Mouse (Mus musculus) intestine, postnatal 0 days (tissue): Measurements from ENCODE around the gene Fnbp1. TPM values are rescaled to one million over a fixed set of nuclear protein-coding genes. Genes with fewer than 3 reads are reported as not detected.

Source experiments
- ATAC-seq: fragments of 200-750 bp; cut with Nextera tagmentation; 2 replicates; pipeline ENCODE4 v1.8.0; 2017; ENCODE audit warnings: mild to moderate bottlenecking, moderate TSS enrichment, moderate library complexity
- H3K27ac ChIP-seq: fragments of 300-500 bp; sonication (generic); 2 replicates; pipeline ENCODE4 v1.5.1; 2014; ENCODE audit warnings: mild to moderate bottlenecking, low read depth, low read length, moderate library complexity
- H3K27me3 ChIP-seq: fragments of 300-500 bp; sonication (generic); replicated peaks from 2 replicates; pipeline ENCODE4 v1.6.1; 2014; ENCODE audit warnings: low read length, mixed read lengths; ENCODE audit not compliant: control insufficient read depth, insufficient read depth
- H3K36me3 ChIP-seq: fragments of 300-500 bp; sonication (generic); 2 replicates; pipeline ENCODE4 v1.6.1; 2014; ENCODE audit warnings: mild to moderate bottlenecking, moderate library complexity; ENCODE audit not compliant: control insufficient read depth, insufficient read depth
- H3K4me1 ChIP-seq: fragments of 300-500 bp; sonication (generic); replicated peaks from 2 replicates; pipeline ENCODE4 v1.6.1; 2014; ENCODE audit warnings: antibody characterized with exemption, low read length, mixed read lengths; ENCODE audit not compliant: control insufficient read depth, insufficient read depth
- H3K4me2 ChIP-seq: fragments of 300-500 bp; sonication (generic); replicated peaks from 2 replicates; pipeline ENCODE4 v1.6.1; 2014; ENCODE audit warnings: low read depth, mild to moderate bottlenecking, moderate library complexity
- H3K4me3 ChIP-seq: fragments of 300-500 bp; sonication (generic); 2 replicates; pipeline ENCODE4 v1.5.1; 2014; ENCODE audit warnings: low read depth, low read length
- H3K9ac ChIP-seq: fragments of 300-500 bp; sonication (generic); 2 replicates; pipeline ENCODE4 v1.6.1; 2014; ENCODE audit warnings: mild to moderate bottlenecking, low read depth, low read length
- H3K9me3 ChIP-seq: fragments of 300-500 bp; sonication (generic); 2 replicates; pipeline ENCODE4 v1.6.1; 2016; ENCODE audit warnings: mixed run types; ENCODE audit not compliant: control insufficient read depth
- CTCF ChIP-seq: sonication (generic); IDR thresholded peaks from 2 replicates; pipeline ENCODE4 v1.5.1; 2016; ENCODE audit warnings: low read depth, mild to moderate bottlenecking, control low read depth, antibody characterized with exemption, moderate library complexity
- WGBS: fragments of 180-500 bp; shearing (Covaris S2); extraction: QIAGEN DNeasy Blood & Tissue Kit; methylation state at CpG from one replicate; pipeline ENCODE4 v1.1.7; 2014; 5-methylcytosine and 5-hydroxymethylcytosine counted together
- polyA plus RNA-seq: library from polyadenylated mRNA; unstranded; fragments of >200 nt; fragmentation: Nextera tagmentation; extraction: Ambion mirVana; gene quantifications from 2 replicates; pipeline ENCODE4 v1.2.1, GENCODE M21; 2015

The Fnbp1 gene
- polyA plus RNA-seq, 1 experiment from 2014 or later, result 10.4 TPM

DNA sequence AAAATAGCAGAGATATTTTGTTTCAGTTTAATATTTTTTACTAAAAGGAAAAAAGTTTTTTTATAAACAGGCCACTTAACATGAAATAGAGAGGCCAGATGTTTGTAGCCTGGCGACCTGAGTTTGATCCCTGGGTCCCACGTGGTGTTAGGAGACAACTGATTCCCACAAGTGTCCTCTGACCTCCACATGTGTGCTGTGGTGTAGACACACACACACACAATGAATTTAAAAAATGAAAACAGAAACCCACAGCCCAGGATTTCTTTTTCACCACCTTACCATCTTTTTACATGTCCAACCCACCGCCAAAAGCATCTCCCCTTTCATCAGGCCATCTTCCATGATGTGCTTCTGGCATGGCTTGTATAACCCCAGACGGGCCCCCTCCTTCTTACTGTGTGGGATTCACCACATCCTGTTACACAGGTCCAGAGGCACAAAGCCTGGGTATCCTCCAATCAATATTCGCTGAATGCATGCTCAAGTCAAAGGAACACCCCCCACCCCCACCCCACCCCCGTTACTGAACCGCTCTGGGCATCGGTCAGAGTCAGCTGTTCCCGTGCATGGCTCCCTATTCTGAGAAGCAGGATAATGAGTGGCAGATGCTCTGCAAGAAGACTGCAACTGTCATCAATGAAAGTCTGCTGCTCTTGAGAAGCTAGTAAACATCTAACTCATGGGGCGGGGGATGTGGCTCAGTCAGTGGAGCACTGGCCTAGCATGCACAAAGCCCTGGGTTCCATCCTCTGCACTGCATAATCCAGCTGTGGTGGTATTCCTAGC, 25.7 kb downstream of the Fnbp1 start:
- H3K4me3 ChIP-seq, result no peak overlapping the region
- H3K36me3 ChIP-seq, result no peaks in the 10 kb centered on the region
- no peaks in the 10 kb centered on the region for H3K27me3 ChIP-seq
- no peaks in the 10 kb centered on the region for H3K4me1 ChIP-seq
- no peak overlapping the region for H3K27ac ChIP-seq
- H3K4me2 ChIP-seq, result no peak overlapping the region
- TF ChIP-seq CTCF, result no peak
- no peak overlapping the region for H3K9ac ChIP-seq
- no peaks in the 10 kb centered on the region for H3K9me3 ChIP-seq
- 63% methylated on average over 10 of the region's 10 CpGs for WGBS
- ATAC-seq, result no peak

DNA sequence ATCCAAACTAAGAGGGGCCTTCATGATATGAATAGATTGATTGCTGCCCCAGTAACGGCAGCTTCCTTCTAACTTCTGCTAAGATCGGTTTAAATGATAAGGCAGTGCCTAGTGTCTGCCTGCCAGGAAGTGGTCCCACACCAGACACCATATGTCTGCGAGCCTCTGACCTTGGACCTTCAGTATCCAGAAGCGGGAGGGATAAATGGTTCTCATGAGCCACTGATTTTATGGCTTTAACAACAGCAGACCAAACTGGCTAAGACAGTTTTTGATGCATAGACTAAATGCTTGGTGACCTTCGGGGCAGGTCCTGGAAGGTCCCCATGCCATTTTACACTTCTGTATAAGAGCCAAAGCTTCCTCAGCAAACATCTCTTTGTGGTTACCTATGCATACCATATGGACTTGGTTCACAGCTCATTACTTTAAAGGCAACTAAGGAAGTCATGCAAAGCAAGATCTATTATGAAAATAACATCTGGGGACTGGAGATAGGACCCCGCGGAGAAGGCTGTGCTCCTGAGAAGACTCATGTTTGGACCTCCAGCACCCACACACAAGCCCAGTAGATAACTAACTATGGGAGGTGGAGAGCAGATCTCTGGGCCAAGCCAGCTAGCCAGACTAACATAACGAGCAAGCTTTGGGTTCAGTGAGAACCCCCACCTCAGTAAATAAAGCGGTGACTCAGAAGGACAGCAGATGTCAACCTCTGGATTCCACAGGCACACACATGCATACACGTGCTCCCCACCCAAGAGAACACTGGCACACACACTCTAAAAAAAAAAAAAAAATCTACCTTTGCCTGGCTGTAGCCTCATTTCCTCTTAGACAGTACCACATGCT, 26.5 kb downstream of the Fnbp1 start:
- no peaks in the 10 kb centered on the region for H3K27me3 ChIP-seq
- no peak overlapping the region for H3K4me3 ChIP-seq
- no peaks in the 10 kb centered on the region for H3K9me3 ChIP-seq
- no peak overlapping the region for H3K9ac ChIP-seq
- H3K4me2 ChIP-seq, result no peak overlapping the region
- no peaks in the 10 kb centered on the region for H3K4me1 ChIP-seq
- WGBS, result 41% methylated on average over 10 of the region's 10 CpGs
- no peak for ATAC-seq
- no peak for TF ChIP-seq CTCF
- H3K36me3 ChIP-seq, result no peaks in the 10 kb centered on the region
- no peak overlapping the region for H3K27ac ChIP-seq

DNA sequence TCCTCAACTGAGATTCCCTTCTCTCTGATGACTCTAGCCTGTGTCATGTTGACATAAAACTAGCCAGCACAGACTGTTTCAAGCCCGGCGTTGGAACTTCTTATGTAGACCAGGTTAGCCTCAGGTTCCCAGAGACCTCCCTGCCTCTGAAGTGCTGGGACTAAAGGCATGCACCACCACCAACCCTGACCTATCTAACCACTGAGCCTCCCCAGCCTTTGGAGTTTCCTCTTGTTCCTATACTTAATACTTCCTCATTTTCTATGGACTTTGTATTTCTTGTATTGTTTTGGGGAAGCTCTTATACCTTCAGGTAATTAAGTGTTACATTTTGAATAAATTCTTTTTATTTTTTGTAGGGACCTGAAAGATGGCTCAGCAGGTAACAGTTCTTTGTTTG, 27.6 kb downstream of the Fnbp1 start:
- H3K9me3 ChIP-seq, result no peaks in the 10 kb centered on the region
- no peak overlapping the region for H3K4me2 ChIP-seq
- H3K27ac ChIP-seq, result no peak overlapping the region
- H3K4me3 ChIP-seq, result no peak overlapping the region
- H3K27me3 ChIP-seq, result no peaks in the 10 kb centered on the region
- TF ChIP-seq CTCF, result no peak
- ATAC-seq, result no peak
- no peaks in the 10 kb centered on the region for H3K4me1 ChIP-seq
- no peaks in the 10 kb centered on the region for H3K36me3 ChIP-seq
- H3K9ac ChIP-seq, result no peak overlapping the region
- whole genome bisulfite sequencing, result 94% methylated on average over 2 of the region's 2 CpGs

GRCm38 (mm10) chr2:31111685-31112084, 30.1 kb downstream of the Fnbp1 start:
- Histone ChIP-seq H3K4me2 (no peak overlapping the region), H3K27ac (no peak overlapping the region), H3K36me3 (no peaks in the 10 kb centered on the region), H3K27me3 (no peaks in the 10 kb centered on the region), H3K9me3 (no peaks in the 10 kb centered on the region), H3K4me3 (no peak overlapping the region), H3K4me1 (0 out of 2 replicates have a peak, but pooled peaks cover 4% of the 10 kb centered on the region), H3K9ac (no peak overlapping the region)
- TF ChIP-seq CTCF, result no peak
- WGBS, result 66% methylated on average over 6 of the region's 6 CpGs
- no peak for ATAC-seq

GRCm38 (mm10) chr2:31109960-31110548, 31.8 kb downstream of the Fnbp1 start:
- Histone ChIP-seq H3K27me3 (no peaks in the 10 kb centered on the region), H3K36me3 (no peaks in the 10 kb centered on the region), H3K27ac (no peak overlapping the region), H3K4me1 (0 out of 2 replicates have a peak, but pooled peaks cover 9% of the 10 kb centered on the region), H3K4me2 (no peak overlapping the region), H3K9me3 (no peaks in the 10 kb centered on the region), H3K4me3 (no peak overlapping the region), H3K9ac (no peak overlapping the region)
- no peak for ATAC-seq
- TF ChIP-seq CTCF, result no peak
- WGBS, result 76% methylated on average over 12 of the region's 12 CpGs

DNA sequence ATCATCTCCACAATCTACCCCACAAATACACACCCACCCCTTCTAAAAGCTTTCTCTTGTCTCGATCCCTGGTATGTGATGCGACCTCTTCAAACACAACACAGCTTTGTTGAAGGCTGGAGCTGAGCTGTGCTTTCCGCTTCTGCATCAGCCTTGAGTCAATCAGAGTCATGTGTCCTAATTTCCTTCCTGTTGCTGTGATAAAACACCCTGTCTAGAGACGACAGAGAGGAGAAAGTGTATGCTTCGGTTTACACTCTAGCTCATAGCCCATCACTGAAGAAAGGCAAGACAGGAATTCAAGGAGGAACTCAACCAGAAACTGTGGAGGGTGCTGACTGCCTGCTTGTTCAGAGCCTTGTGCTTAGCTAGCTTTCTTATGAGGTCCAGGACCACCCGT, 33.6 kb downstream of the Fnbp1 start:
- ATAC-seq, result no peak
- Histone ChIP-seq H3K36me3 (no peaks in the 10 kb centered on the region), H3K9me3 (no peaks in the 10 kb centered on the region), H3K9ac (no peak overlapping the region), H3K4me3 (no peak overlapping the region), H3K4me1 (0 out of 2 replicates have a peak, but pooled peaks cover 11% of the 10 kb centered on the region), H3K27ac (no peak overlapping the region), H3K4me2 (no peak overlapping the region), H3K27me3 (no peaks in the 10 kb centered on the region)
- WGBS, result 65% methylated on average over 6 of the region's 6 CpGs
- TF ChIP-seq CTCF, result no peak
